Mouse (Mus musculus) lung, adult 2 months (tissue): ENCODE measurements at regions not wholly inside any gene's neighbourhood (a gene's known extent, or its start where the extent isn't known, plus 50 kb on each side); places are given as distances from the start of the nearest gene placed in this dataset.

Source experiments
- DNase-seq: peaks from one replicate; pipeline ENCODE4 v3.0.0; 2022
- H3K4me1 ChIP-seq: fragments of 200-500 bp; 2 replicates; pipeline ENCODE4 v1.6.1; 2011; ENCODE audit warnings: low read length; ENCODE audit not compliant: control insufficient read depth, insufficient read depth
- H3K4me3 ChIP-seq: fragments of 200-500 bp; replicated peaks from 2 replicates; pipeline ENCODE3; 2011; ENCODE audit warnings: low read depth, mild to moderate bottlenecking, control low read depth, low read length; ENCODE audit errors: extremely low read depth
- CTCF ChIP-seq: fragments of 200-500 bp; IDR thresholded peaks from 2 replicates; pipeline ENCODE4 v1.5.1; 2011; ENCODE audit warnings: mild to moderate bottlenecking, low read length, control low read depth; ENCODE audit not compliant: insufficient read depth
- POLR2A ChIP-seq: fragments of 200-500 bp; IDR thresholded peaks from 2 replicates; pipeline ENCODE4 v1.6.1; 2011; ENCODE audit warnings: low read depth, mild to moderate bottlenecking, control low read depth, low read length, borderline replicate concordance; ENCODE audit errors: extremely low read depth
- WGBS: fragments of 180-500 bp; shearing (Covaris S2); methylation state at CpG from one replicate; pipeline ENCODE4 v1.1.7; 2018; 5-methylcytosine and 5-hydroxymethylcytosine counted together

- no peaks in the 10 kb centered on the region for H3K4me1 ChIP-seq
- no peak for TF ChIP-seq CTCF
- no peak for TF ChIP-seq POLR2A
- DNase-seq = no peak
- H3K4me3 ChIP-seq = no peak overlapping the region
- 61% methylated on average over 2 of the region's 2 CpGs for WGBS
Observed at GRCm38 (mm10) chr14:14591939-14592338, 110.1 kb upstream of the Slc4a7 start.

GRCm38 (mm10) chr14:14594753-14595152 is 107.3 kb upstream of the Slc4a7 start:
- Histone ChIP-seq H3K4me3 (no peak overlapping the region), H3K4me1 (no peaks in the 10 kb centered on the region)
- no peak for DNase-seq
- TF ChIP-seq CTCF (no peak), POLR2A (no peak)
- WGBS = 83% methylated on average over 6 of the region's 6 CpGs

DNA sequence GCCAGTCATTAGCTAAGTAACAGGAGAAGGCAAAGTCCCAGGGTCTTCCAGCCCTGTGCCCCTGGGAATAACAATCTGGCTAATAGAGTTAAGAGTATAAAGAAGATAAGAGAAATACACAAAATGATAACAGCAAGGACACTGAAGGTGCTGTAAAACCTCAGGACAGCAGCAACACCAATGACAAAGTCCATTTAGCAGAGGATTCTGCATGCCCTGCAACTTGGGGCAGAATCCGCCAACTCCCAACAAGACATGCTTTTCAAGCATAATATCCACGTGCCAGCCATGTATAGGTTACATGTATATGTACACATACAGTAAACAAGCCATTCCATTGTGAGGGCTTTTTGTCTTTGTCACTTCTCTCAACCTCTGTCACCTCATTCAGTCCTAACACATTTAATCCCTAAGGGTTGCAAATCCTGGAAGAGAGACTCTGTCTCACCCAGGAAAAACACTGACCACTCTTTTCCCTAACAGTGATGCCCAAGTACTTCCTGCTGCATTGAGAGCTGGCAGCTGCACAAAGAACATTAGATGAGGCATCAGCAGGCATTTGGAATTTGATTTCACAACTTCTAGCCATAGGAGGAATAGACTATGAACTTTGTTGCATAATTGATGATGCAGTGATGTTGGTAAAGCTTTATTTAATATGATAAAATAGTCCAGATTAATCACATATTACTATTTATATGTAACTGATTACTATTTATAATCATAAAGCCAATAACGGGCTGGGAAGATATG is 105.8 kb upstream of the Slc4a7 start:
- DNase-seq = no peak
- TF ChIP-seq POLR2A = no peak
- no peak for TF ChIP-seq CTCF
- H3K4me1 ChIP-seq = no peaks in the 10 kb centered on the region
- 77% methylated on average over 3 of the region's 3 CpGs for WGBS
- no peak overlapping the region for H3K4me3 ChIP-seq

DNA sequence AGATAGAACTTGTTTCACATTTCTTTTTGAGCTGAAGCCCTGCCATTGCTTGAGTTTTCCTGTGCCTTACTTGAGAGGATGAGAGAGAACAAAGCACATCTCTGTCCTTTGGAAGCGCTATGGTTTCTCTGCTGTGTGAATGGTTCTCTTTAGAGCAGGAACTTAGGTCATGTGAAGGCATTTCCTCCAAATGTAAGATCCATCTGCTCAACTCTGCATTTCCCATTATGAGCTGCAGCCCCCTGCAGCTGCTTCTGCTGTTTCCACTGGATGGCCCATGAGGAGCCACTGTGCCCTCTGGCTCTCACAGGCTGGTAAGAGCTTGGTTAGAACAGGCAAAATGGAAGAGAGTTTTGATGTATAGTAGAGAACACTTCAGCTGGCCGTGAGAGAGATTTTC is 102.5 kb upstream of the Slc4a7 start:
- no peaks in the 10 kb centered on the region for H3K4me1 ChIP-seq
- whole genome bisulfite sequencing = 54% methylated on average over 2 of the region's 2 CpGs
- no peak for TF ChIP-seq POLR2A
- no peak for TF ChIP-seq CTCF
- no peak overlapping the region for H3K4me3 ChIP-seq
- no peak for DNase-seq

GRCm38 (mm10) chr14:14599990-14600389 is 102.1 kb upstream of the Slc4a7 start:
- H3K4me1 ChIP-seq = no peaks in the 10 kb centered on the region
- no peak for TF ChIP-seq POLR2A
- TF ChIP-seq CTCF = no peak
- DNase-seq = no peak
- H3K4me3 ChIP-seq = no peak overlapping the region
- WGBS = 52% methylated on average over 6 of the region's 6 CpGs

DNA sequence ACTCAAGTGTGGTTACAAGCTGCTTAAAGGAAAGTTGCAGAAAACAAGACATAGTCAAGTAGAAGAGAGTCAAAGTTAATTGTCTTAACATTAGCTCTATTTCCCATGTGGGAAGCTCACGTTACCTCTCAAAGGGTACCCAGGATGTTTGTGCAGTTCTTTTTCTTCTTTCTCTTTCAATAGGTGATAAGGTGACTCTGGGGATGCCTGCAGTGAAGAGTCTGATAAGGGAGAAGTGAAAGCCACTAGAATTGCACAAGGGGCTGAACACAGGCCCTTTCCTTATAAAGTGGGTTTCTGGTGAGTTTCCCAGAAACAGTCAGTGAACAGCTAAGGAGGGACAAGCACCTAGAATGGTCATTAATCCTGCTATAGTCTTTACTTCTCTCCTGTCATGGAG is 98.6 kb upstream of the Slc4a7 start:
- DNase-seq = no peak
- H3K4me1 ChIP-seq = no peaks in the 10 kb centered on the region

GRCm38 (mm10) chr14:14607074-14607473 is 95.0 kb upstream of the Slc4a7 start:
- no peak for TF ChIP-seq CTCF
- TF ChIP-seq POLR2A = no peak
- no peak for DNase-seq
- 92% methylated on average over 3 of the region's 3 CpGs for WGBS
- no peak overlapping the region for H3K4me3 ChIP-seq
- no peaks in the 10 kb centered on the region for H3K4me1 ChIP-seq

More for the DNA sequence above, 98.6 kb upstream of the Slc4a7 start:
- TF ChIP-seq CTCF (no peak), POLR2A (no peak)
- H3K4me3 ChIP-seq = no peak overlapping the region
- 45% methylated on average over 1 of the region's 1 CpGs for WGBS

GRCm38 (mm10) chr14:14612245-14612644 is 89.8 kb upstream of the Slc4a7 start:
- H3K4me1 ChIP-seq = no peaks in the 10 kb centered on the region
- no peak for DNase-seq
- H3K4me3 ChIP-seq = no peak overlapping the region
- TF ChIP-seq POLR2A = no peak
- TF ChIP-seq CTCF = no peak
- WGBS = 71% methylated on average over 3 of the region's 3 CpGs

GRCm38 (mm10) chr14:14620316-14620715 is 81.8 kb upstream of the Slc4a7 start:
- DNase-seq = no peak
- TF ChIP-seq POLR2A (no peak), CTCF (no peak)
- Histone ChIP-seq H3K4me3 (no peak overlapping the region), H3K4me1 (no peaks in the 10 kb centered on the region)
- 85% methylated on average over 5 of the region's 5 CpGs for WGBS

- DNase-seq = no peak
- 58% methylated on average over 1 of the region's 1 CpGs for WGBS
- TF ChIP-seq POLR2A = no peak
- no peak for TF ChIP-seq CTCF
- H3K4me1 ChIP-seq = peaks cover under 1% of the 10 kb centered on the region; the same call in 1 of the 2 replicates
- H3K4me3 ChIP-seq = no peak overlapping the region
Observed at GRCm38 (mm10) chr14:14628673-14629072, 73.4 kb upstream of the Slc4a7 start.

GRCm38 (mm10) chr14:14631750-14632149 is 70.3 kb upstream of the Slc4a7 start:
- Histone ChIP-seq H3K4me1 (peaks cover 4% of the 10 kb centered on the region; the same call in 1 of the 2 replicates), H3K4me3 (no peak overlapping the region)
- 71% methylated on average over 6 of the region's 6 CpGs for WGBS
- DNase-seq = no peak
- no peak for TF ChIP-seq CTCF
- no peak for TF ChIP-seq POLR2A
